Mouse (Mus musculus) kidney, postnatal 14 days (tissue): ENCODE results near the gene Afdn.
"Not testable (repeated sequence)": the region's sequence is repeated elsewhere in the genome, so short reads cannot be mapped to it uniquely, and the experiment has no call there.

Source experiments
- DNase-seq: peaks from one replicate; pipeline ENCODE4 v3.0.0; 2022; ENCODE audit warnings: mixed read lengths

Afdn gene

DNA sequence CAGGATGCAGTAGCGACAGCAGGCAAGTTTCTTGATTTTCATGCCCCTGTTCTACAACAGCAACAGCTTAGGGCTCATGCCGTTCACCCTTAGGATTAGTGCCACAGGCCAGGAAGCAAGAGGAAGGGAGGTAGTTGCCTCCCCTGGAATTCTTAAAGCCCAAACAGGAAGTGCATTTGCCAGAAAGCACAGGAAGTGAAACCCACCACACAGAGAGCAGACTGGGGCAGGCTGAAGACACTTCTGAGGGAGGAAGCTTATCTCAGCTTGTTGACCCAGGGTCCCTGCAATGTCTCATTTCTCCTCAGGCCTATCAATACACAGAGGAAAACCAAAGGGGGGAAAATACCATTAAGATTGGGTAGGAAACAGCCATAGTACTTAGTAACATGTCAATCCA is 19.5 kb upstream of the Afdn start:
- no peak for DNase-seq

GRCm38 (mm10) chr17:13741611-13742010 is 18.7 kb upstream of the Afdn start:
- no peak for DNase-seq

GRCm38 (mm10) chr17:13742334-13742733 is 18.0 kb upstream of the Afdn start:
- no peak for DNase-seq

- no peak for DNase-seq
Measured at GRCm38 (mm10) chr17:13742941-13743708, 17.2 kb upstream of the Afdn start.

DNA sequence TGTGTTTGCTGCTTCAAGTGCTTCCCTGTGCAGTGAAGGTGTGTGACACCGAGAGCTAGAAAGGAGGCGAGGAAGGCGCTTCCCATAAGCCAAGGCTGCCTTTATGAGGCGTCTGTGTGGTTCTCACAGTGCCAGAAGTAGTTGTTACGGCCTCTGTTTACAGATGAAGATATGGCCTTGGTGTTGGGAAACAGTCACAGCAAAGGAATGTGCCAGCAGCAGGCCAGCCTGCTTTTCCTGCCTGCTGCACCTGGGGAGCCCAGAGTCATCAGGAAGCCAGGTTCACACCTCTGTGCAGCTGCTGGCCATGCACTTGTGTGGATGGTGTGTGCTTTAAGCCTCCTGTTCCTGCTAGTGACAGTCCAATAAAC is 16.6 kb upstream of the Afdn start:
- peak; percentile 58 for DNase-seq

GRCm38 (mm10) chr17:13744219-13744618 is 16.1 kb upstream of the Afdn start:
- no peak for DNase-seq

GRCm38 (mm10) chr17:13744824-13745223 is 15.5 kb upstream of the Afdn start:
- DNase-seq, result peak; percentile 93

DNA sequence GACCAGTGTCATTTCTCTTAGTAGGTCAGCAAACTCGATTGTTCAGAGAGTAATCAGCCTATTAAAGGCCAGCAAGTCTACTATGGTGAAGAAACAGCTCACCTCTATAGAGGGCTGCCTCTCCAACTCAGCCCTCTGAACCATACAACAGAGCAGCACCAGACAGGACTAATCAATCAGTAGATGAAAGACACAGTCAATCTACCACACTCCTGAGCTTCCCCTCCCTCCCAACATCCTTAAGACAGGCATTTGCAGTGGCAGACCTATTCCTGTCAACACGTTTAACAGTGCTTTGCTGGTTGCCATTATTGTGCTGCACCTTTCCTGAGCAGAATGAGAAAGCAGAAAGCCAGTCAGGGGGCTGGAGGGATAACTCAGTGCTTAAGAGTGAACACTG is 15.0 kb upstream of the Afdn start:
- DNase-seq, result no peak

GRCm38 (mm10) chr17:13746330-13746729 is 14.0 kb upstream of the Afdn start:
- DNase-seq, result no peak

DNA sequence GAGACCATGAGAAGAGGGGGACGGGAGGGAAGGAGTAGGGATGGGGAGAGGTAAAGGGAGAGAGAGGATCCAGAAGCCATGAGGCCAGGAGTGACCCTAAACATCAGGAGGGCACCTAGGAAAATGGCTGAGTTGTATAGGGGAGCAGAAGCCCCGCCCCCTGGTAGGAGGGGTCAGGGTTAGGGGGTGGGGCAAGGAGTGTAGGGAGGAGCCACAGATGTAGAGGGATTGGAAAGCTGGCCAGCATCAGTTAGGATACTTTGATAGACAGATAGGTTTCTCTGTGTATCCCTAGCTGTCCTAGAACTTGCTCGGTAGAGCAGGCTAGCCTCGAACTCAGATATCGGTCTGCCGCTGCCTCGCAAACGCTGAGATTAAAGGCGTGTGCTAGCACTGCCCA is 12.7 kb upstream of the Afdn start:
- DNase-seq, result no peak

GRCm38 (mm10) chr17:13749027-13749426 is 11.3 kb upstream of the Afdn start:
- DNase-seq, result no peak

GRCm38 (mm10) chr17:13753918-13754317 is 6.4 kb upstream of the Afdn start:
- DNase-seq, result no peak

DNA sequence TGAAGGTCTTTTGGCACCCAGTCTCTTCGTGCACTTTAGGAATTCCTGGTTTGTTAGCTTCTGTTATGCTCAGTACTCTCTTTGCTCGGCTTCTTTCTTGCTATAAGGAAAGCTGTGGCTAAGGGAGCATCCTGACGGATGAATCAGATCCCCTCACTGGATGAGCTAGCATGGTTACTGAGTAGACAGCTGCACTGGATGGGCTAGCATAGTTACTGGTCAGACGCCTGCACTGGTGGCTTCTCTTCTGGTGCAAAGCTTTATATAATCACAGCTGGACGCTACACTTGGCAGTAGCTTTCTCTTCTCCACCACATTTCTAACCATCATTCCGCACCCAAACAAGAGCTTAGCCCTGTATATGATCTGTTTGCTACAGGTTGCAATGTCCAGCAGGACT is 5.4 kb upstream of the Afdn start:
- no peak for DNase-seq

DNA sequence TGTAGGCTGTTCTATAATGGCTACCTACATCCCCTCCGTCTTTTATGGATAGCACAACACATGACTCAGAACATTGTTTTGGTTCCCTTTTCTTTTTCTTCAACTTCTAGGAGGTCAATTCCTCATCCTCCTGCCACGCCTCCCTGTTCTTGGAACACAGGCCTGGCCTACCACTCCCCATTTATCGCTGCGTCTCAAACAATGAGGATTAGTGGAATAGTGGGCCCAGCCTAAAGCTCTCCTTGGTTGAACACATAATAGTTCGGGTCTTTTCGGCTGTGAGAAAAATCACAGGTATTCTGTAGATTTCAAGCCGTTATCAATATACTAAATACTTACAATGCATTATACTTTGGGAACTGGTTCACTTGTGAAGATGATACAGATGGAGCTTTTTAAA is 1.8 kb upstream of the Afdn start:
- DNase-seq, result no peak

GRCm38 (mm10) chr17:13759156-13759852 is 1.0 kb upstream of the Afdn start:
- peak; percentile 65 for DNase-seq

DNA sequence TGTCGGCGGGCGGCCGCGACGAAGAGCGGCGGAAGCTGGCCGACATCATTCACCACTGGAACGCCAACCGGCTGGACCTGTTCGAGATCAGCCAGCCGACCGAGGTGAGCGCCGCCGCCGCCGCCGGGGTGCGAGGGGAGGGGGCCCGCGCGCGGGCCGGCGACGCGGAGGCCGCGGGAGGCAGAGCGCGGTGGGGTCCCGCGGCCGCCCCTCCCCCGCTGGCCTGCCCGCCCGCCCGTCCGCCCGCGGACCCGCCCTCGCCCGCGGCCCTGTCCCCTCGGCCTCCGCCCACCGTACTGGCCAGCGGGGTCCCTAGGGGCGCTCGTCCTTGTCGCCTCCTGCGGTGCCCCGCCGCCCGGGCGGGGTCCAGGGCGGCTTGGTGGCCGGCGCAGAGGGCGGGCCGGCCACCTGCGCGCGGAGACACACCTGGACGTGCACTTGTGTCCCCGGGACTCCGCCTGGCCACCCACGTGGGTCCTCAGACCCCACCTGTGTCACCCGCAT is 388 bp downstream of the Afdn start:
- peak; percentile 56 for DNase-seq

- peak; percentile 60 for DNase-seq
Measured at GRCm38 (mm10) chr17:13761179-13761913, 1.0 kb downstream of the Afdn start, which contains the start of gene Tcte2. Tcte2 (minus strand) TSS chr17:13761825.

DNA sequence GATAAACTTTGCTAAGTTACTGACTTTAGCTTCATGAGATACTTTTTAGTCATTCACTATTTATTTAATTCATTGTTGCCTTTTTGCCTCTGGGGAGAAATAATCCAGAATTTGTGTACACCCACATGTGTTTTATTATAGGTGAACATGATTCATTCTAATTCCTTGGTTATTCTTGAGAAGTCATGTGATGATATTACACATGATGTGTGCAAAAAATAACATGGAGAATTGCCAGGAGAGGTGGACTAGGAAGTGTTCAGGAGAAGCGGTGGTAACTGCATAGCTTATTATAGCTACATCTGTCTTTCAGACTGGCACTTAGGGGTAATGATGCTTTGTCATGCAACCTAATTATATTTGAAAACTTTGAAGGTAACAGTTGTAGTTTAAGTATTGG is 3.5 kb downstream of the Afdn start:
- no peak for DNase-seq

DNA sequence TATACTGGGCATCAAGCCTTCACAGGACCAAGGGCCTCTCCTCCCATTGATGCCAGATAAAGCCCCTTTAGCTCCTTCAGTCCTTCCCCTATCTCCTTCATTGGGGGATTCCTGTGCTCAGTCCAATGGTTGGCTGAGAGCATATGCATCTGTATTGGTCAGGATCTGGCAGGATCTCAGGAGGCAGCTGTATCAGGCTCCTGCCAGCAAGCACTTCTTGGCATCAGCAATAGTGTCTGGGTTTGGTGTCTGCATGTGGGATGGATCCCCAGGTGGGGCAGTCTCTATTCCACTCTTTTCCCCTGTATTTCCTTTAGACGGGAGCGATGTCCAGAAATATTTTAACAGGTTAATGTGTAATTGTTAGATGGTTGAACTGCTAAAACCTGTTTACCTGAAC is 4.6 kb downstream of the Afdn start:
- not testable (repeated sequence) for DNase-seq

DNA sequence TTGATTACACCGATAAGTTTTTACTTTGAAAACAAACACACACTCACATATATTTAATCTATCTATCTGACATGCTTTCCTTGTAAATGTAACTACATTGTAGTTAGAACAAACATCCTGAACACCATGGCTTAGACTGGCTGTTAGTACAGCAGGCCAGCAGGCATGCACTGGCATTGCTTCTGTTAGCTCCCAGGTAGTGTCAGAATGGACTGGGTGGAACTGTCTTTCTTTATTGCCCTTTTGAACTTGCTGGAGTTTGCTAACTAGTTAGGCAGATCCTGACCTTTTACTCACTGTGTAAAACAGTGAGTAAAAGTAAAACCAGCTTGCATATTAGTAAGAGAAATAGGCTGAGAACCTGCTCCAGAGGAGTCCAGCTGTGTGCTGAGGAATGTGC is 8.2 kb downstream of the Afdn start:
- DNase-seq, result no peak

DNA sequence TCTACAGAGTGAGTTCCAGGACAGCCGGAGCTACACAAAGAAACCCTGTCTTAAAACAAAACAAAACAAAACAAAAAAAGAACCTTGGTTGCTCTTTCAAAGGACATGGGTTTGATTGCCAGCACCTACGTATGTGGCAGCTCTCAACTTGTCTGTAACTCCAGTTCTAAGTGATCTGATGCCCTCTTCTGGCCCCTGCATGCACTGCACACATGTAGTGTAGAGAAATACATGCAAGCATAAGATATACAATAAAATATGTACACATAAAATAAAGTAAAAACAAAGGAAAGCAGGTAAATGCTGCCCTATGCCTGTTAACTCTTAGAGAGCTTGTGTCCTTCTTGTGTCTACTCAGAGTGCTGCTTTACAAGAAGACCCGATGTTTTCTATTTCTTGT is 8.9 kb downstream of the Afdn start:
- no peak for DNase-seq

GRCm38 (mm10) chr17:13777676-13778075 is 17.3 kb downstream of the Afdn start:
- DNase-seq, result no peak

- no peak for DNase-seq
Measured at GRCm38 (mm10) chr17:13778865-13779264, 18.5 kb downstream of the Afdn start.

DNA sequence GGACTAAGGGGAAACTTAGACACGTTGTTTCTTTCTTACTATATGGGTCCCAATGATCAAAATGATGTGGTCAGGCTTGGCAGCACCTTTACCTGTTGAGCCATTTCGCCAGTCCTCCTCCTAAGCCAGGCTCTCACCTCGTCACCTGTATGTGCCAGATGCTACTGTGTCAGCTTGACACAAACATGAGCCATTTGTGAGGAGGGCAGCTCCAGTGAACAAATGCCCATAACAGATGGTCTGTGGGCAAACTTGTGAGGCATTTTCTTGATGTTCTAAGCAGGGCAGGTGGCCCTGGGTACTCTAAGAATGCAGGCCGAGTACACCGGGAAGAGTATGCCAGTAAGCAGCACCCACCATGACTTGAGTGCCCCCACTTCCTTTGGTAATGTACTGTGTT is 21.6 kb downstream of the Afdn start:
- no peak for DNase-seq
